Mouse (Mus musculus) kidney, adult 2 months (tissue): Measurements from ENCODE around the gene Mtmr3.

Experiments used
- CTCF ChIP-seq: fragments of 200-500 bp; conservative IDR thresholded peaks from 2 replicates; pipeline ENCODE4 v1.5.1; 2011; ENCODE audit warnings: low read depth, mild to moderate bottlenecking, control low read depth, low read length, moderate library complexity, mixed read lengths; ENCODE audit not compliant: insufficient read depth, insufficient read length
- POLR2A ChIP-seq: fragments of 200-500 bp; IDR thresholded peaks from one replicate; pipeline ENCODE4 v1.6.1; 2011; ENCODE audit warnings: low read depth, low read length, control low read depth

DNA sequence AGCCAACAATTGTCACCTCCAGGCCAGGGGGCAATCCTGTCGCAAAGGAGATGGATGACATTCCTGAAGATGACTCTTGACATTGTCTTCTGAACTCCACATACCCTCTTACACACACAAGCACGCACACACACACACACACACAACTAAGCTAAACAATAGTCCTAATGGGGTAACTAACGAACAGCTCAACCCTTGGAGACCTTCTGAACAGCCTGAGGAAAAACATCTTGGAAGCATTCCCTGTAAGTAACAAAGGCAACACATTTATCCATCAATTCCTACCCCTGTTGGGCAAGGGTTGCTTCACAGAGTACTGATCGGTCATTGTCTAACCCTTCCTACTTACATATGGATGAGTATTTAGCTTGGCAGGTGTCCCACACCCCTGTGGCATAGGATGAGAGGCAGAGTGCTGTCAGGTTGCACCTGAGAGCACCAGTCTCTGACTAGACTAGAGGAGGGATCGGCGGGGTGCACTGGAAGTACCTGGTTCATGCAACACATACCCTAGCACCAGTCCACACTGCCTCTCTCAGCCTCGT lies 27.9 kb upstream of the Mtmr3 start:
- no peak for TF ChIP-seq CTCF
- TF ChIP-seq POLR2A: no peak
